Mouse (Mus musculus): Measurements from ENCODE around the gene Jph4. TPM values are rescaled to one million over a fixed set of nuclear protein-coding genes. Genes with fewer than 3 reads are reported as not detected.
A peak's percentile ranks its signal among the peaks of the same experiment; 100 is the strongest.

Gene Jph4
- polyA plus RNA-seq, 1 experiment from 2014 or later: 0.92 TPM

GRCm38 (mm10) chr14:55095671-55096070 lies 21.1 kb downstream of the Jph4 start:
- ATAC-seq: no peak
- CTCF ChIA-PET: interaction anchor here (0.9 to 1.2 kb wide), 4 partner anchors 19 to 80 kb away, joined by 3 to 7 read pairs (median 3); partner anchors contain the start of gene Ngdn

GRCm38 (mm10) chr14:55095263-55095662 lies 21.5 kb downstream of the Jph4 start:
- ChIA-PET CTCF (interaction anchor here (0.9 to 1.5 kb wide), 4 partner anchors 71 to 80 kb away, joined by 3 to 7 read pairs (median 4); partner anchors contain the start of gene Ngdn), POLR2A (interaction anchor here (0.7 to 2.7 kb wide), 3 partner anchors 11 to 78 kb away, joined by 3 to 8 read pairs (median 5); partner anchors contain the start of gene Ap1g2)
- H3K27me3 ChIP-seq: no peaks in the 10 kb centered on the region
- no peak for ATAC-seq
- DNase-seq (ENCODE audit: low read depth, low spot score): no peak
- in situ Hi-C loops (cut with MboI; ENCODE audit: low pct_unique_long_range_greater_than_20kb): no loop called here
- TF ChIP-seq CTCF (IDR thresholded peaks at IDR 0.05): no peak

More at GRCm38 (mm10) chr14:55095671-55096070, 21.1 kb downstream of the Jph4 start:
- TF ChIP-seq CTCF (IDR thresholded peaks at IDR 0.05): no peak
- no peaks in the 10 kb centered on the region for H3K27me3 ChIP-seq
- in situ Hi-C loops (cut with MboI; ENCODE audit: low pct_unique_long_range_greater_than_20kb): no loop called here
- POLR2A ChIA-PET: interaction anchor here (0.7 to 2.7 kb wide), 3 partner anchors 11 to 79 kb away, joined by 3 to 8 read pairs (median 5); partner anchors contain the start of gene Ap1g2
- DNase-seq (ENCODE audit: low read depth, low spot score): no peak

GRCm38 (mm10) chr14:55094704-55095231 lies 22.0 kb downstream of the Jph4 start, which contains the start of gene Thtpa:
TSS of gene Thtpa (plus strand) at chr14:55094784.
- ChIA-PET POLR2A (interaction anchor here (0.8 to 2.7 kb wide), 3 partner anchors 12 to 71 kb away, joined by 3 to 8 read pairs (median 5); partner anchors contain the start of gene Ap1g2), CTCF (interaction anchor here (1.1 to 2.5 kb wide), 5 partner anchors 8 to 80 kb away, joined by 3 to 7 read pairs (median 6); partner anchors contain the start of gene Ngdn)
- TF ChIP-seq CTCF (IDR thresholded peaks at IDR 0.05): no peak
- no peak for DNase-seq (ENCODE audit: low read depth, low spot score)
- no peaks in the 10 kb centered on the region for H3K27me3 ChIP-seq
- in situ Hi-C loops (cut with MboI; ENCODE audit: low pct_unique_long_range_greater_than_20kb): no loop called here
- ATAC-seq: peak; percentile 49

GRCm38 (mm10) chr14:55093927-55094326 lies 22.8 kb downstream of the Jph4 start:
- no peak for TF ChIP-seq CTCF (IDR thresholded peaks at IDR 0.05)
- ChIA-PET CTCF (interaction anchor here (1.2 to 2.5 kb wide), 4 partner anchors 8 to 79 kb away, joined by 3 to 7 read pairs (median 5); partner anchors contain the start of gene Ngdn), POLR2A (interaction anchor here (0.8 to 2.7 kb wide), 2 partner anchors 13 to 70 kb away, joined by 3 to 8 read pairs; partner anchors contain the start of gene Ap1g2)
- ATAC-seq (no peak), DNase-seq (ENCODE audit: low read depth, low spot score) (no peak)
- H3K27me3 ChIP-seq: no peaks in the 10 kb centered on the region
- in situ Hi-C loops (cut with MboI; ENCODE audit: low pct_unique_long_range_greater_than_20kb): no loop called here

GRCm38 (mm10) chr14:55092011-55092577 lies 24.6 kb downstream of the Jph4 start, which contains the start of gene Zfhx2:
TSS of gene Zfhx2 (minus strand) at chr14:55092324.
- ChIA-PET CTCF (interaction anchor here (0.8 to 1.9 kb wide), 2 partner anchors 10 to 68 kb away, joined by 3 to 4 read pairs; no protein-coding TSS in a partner anchor), POLR2A (interaction anchor here (0.8 kb wide), 1 partner anchor 76 kb away, joined by 3 read pairs; the partner anchor contains the start of gene Ngdn)
- in situ Hi-C loops (cut with MboI; ENCODE audit: low pct_unique_long_range_greater_than_20kb): no loop called here
- H3K27me3 ChIP-seq: no peaks in the 10 kb centered on the region
- peak; percentile 75 for ATAC-seq
- no peak for DNase-seq (ENCODE audit: low read depth, low spot score)
- no peak for TF ChIP-seq CTCF (IDR thresholded peaks at IDR 0.05)

GRCm38 (mm10) chr14:55091209-55091865 lies 25.4 kb downstream of the Jph4 start:
- no peak for ATAC-seq
- CTCF ChIA-PET: interaction anchor here (1.9 kb wide), 1 partner anchor 9 kb away, joined by 4 read pairs; no protein-coding TSS in a partner anchor
- DNase-seq (ENCODE audit: low read depth, low spot score): no peak

GRCm38 (mm10) chr14:55089199-55089947 lies 27.4 kb downstream of the Jph4 start:
- DNase-seq (ENCODE audit: low read depth, low spot score): no peak
- in situ Hi-C loops (cut with MboI; ENCODE audit: low pct_unique_long_range_greater_than_20kb): no loop called here

More at GRCm38 (mm10) chr14:55091209-55091865, 25.4 kb downstream of the Jph4 start:
- no peak for TF ChIP-seq CTCF (IDR thresholded peaks at IDR 0.05)
- H3K27me3 ChIP-seq: no peaks in the 10 kb centered on the region
- POLR2A ChIA-PET: interaction anchor here (0.8 kb wide), 1 partner anchor 76 kb away, joined by 3 read pairs; the partner anchor contains the start of gene Ngdn
- in situ Hi-C loops (cut with MboI; ENCODE audit: low pct_unique_long_range_greater_than_20kb): no loop called here

GRCm38 (mm10) chr14:55086009-55086514 lies 30.7 kb downstream of the Jph4 start:
- ChIA-PET POLR2A (no interaction called here), CTCF (interaction anchor here (2.3 kb wide), 1 partner anchor 58 kb away, joined by 10 read pairs; no protein-coding TSS in a partner anchor)
- ATAC-seq (no peak), DNase-seq (ENCODE audit: low read depth, low spot score) (no peak)
- H3K27me3 ChIP-seq: no peaks in the 10 kb centered on the region
- in situ Hi-C loops (cut with MboI; ENCODE audit: low pct_unique_long_range_greater_than_20kb): no loop called here
- no peak for TF ChIP-seq CTCF (IDR thresholded peaks at IDR 0.05)

More at GRCm38 (mm10) chr14:55089199-55089947, 27.4 kb downstream of the Jph4 start:
- no peak for ATAC-seq
- TF ChIP-seq CTCF (IDR thresholded peaks at IDR 0.05): no peak
- CTCF ChIA-PET: interaction anchor here (1.5 kb wide), 1 partner anchor 10 kb away, joined by 4 read pairs; no protein-coding TSS in a partner anchor
- POLR2A ChIA-PET: no interaction called here
- no peaks in the 10 kb centered on the region for H3K27me3 ChIP-seq

- no peak for TF ChIP-seq CTCF (IDR thresholded peaks at IDR 0.05)
- CTCF ChIA-PET: interaction anchor here (1.2 to 2.3 kb wide), 2 partner anchors 39 to 57 kb away, joined by 3 to 10 read pairs; no protein-coding TSS in a partner anchor
- POLR2A ChIA-PET: no interaction called here
- no peak for DNase-seq (ENCODE audit: low read depth, low spot score)
- ATAC-seq: no peak
- H3K27me3 ChIP-seq: no peaks in the 10 kb centered on the region
- in situ Hi-C loops (cut with MboI; ENCODE audit: low pct_unique_long_range_greater_than_20kb): no loop called here
Observed at GRCm38 (mm10) chr14:55085324-55086008, 31.3 kb downstream of the Jph4 start.
